Mouse (Mus musculus): Measurements from ENCODE around the gene Ube2d3.

- TF ChIP-seq CTCF (IDR thresholded peaks at IDR 0.05; ENCODE audit: insufficient read depth, low read length) (no peak), POLR2A (IDR thresholded peaks at IDR 0.05; ENCODE audit: borderline replicate concordance, extremely low read depth, low read depth, low read length) (no peak)
Measured at GRCm38 (mm10) chr3:135403856-135404255, 34.1 kb upstream of the Ube2d3 start.

All from lung, adult 2 months (tissue).